Mouse (Mus musculus): ENCODE data around the gene Gm7544. TPM values are rescaled to one million over a fixed set of nuclear protein-coding genes. Genes with fewer than 3 reads are reported as not detected.
"Not testable (repeated sequence)": the region's sequence is repeated elsewhere in the genome, so short reads cannot be mapped to it uniquely, and the experiment has no call there.

The Gm7544 gene
- polyA plus RNA-seq (2016; fragmentation: Nextera tagmentation; extraction: Ambion mirVana), result not detected in 2 replicates

- H3K4me1 ChIP-seq (replicated peaks); H3K9me3 ChIP-seq; H3K4me3 ChIP-seq; H3K27me3 ChIP-seq (ENCODE audit: insufficient read depth, poor library complexity, severe bottlenecking); DNase-seq (ENCODE audit: low spot score); H3K36me3 ChIP-seq; H3K27ac ChIP-seq: not testable (repeated sequence)
These were observed at the start of gene Gm7544 for GRCm38 (mm10) chr1:82955913-82956312. Gene Gm7544, minus strand, starts transcription at chr1:82956013.

DNA sequence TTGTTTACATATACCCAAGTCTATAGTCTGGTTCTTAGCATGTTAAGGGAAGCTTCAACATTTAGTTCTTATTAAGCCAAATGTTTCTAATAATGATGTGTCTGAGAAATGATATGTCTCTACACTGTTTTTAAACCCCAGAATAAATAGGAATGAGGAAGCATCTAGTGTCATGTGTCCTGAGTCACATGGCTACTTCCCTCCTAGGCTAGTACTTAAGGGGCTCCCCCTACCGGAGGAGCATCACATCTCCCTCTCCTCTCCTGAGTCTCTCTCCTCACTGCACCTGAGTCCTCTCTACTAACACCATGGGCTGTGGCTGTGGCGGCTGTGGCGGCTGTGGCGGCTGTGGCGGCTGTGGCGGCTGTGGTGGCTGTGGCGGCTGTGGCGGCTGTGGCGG, 44.5 kb upstream of the Gm7544 start, which contains the start of gene Gm47959:
Gene Gm47959, plus strand, starts transcription at position 243 of the 400 bp plus-strand sequence.
- H3K27ac ChIP-seq; H3K9me3 ChIP-seq; DNase-seq (ENCODE audit: low spot score); H3K27me3 ChIP-seq (ENCODE audit: insufficient read depth, poor library complexity, severe bottlenecking); H3K4me3 ChIP-seq; H3K4me1 ChIP-seq (replicated peaks); H3K36me3 ChIP-seq: not testable (repeated sequence)
- 98% methylated on average over 9 of the region's 9 CpGs for WGBS

DNA sequence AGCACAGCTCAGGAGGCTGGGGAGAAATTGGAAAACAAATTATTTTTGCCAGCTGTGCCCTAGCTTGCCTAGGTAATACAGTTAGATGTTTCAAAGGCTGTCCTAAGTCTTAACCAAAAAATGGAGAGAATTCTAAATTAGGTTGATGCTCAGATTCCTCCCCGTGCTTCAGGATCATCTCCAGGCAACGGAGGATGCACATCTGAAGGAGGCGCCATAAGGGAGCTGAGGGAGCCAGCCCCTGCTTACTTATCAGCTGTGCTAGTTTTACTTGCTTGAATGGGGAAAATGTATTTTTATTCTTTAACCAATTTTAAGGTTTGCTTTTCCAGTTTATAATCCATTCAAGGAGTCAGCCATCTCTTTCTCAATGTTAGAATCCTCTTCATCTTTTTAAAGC, 38.1 kb upstream of the Gm7544 start:
- Histone ChIP-seq H3K36me3 (no peaks in the 10 kb centered on the region), H3K4me3 (no peak overlapping the region), H3K9me3 (no peaks in the 10 kb centered on the region), H3K4me1 (replicated peaks) (no peaks in the 10 kb centered on the region), H3K27me3 (ENCODE audit: insufficient read depth, poor library complexity, severe bottlenecking) (no peaks in the 10 kb centered on the region), H3K27ac (no peak overlapping the region)
- 83% methylated on average over 3 of the region's 3 CpGs for WGBS
- no peak for DNase-seq (ENCODE audit: low spot score)

DNA sequence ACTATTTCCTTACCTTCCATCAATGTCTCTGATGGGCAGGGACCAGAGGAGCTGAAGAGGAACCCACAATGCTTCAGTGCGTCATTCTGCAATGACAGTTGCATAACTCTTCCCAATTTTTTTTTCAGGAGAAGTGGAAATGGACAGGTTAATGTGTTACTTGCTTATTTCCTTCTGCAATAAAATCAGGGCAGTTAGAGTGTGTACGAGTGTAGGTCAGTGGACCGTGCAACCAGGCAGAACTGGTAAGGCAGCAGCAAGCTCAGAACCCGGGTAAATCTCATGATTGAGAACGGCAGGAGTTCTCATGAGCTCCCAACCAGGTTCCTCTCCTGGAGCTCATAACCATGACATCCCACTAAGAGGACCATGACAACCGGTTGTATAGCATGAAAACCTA, 36.3 kb upstream of the Gm7544 start:
- Histone ChIP-seq H3K27me3 (ENCODE audit: insufficient read depth, poor library complexity, severe bottlenecking) (no peaks in the 10 kb centered on the region), H3K27ac (no peak overlapping the region), H3K9me3 (no peaks in the 10 kb centered on the region), H3K4me1 (replicated peaks) (no peaks in the 10 kb centered on the region), H3K36me3 (no peaks in the 10 kb centered on the region), H3K4me3 (no peak overlapping the region)
- no peak for DNase-seq (ENCODE audit: low spot score)
- WGBS, result 90% methylated on average over 6 of the region's 6 CpGs

- H3K27ac ChIP-seq, result no peak overlapping the region
These were observed 35.8 kb upstream of the Gm7544 start for GRCm38 (mm10) chr1:82991596-82991995.

DNA sequence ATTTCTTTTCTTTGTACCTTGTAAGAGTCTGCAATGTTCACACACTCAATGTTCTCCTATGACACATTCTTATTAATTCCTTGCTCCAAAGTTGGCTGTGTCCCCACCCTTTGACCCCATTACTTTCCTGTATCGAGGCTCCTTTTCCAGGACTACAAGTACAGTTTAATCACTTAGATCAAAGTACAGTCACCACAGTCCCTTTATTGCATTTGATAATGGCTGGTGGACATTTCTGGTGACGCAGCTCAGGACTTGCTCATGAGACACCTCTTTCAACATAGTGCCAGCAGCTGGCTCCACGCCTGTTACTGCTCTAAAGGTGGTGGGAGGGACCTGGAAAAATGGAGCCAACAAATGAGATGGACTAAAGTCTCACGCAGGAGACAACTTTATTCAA, 35.2 kb upstream of the Gm7544 start:
- WGBS, result 82% methylated on average over 4 of the region's 4 CpGs
- Histone ChIP-seq H3K4me3 (no peak overlapping the region), H3K27ac (no peak overlapping the region), H3K4me1 (replicated peaks) (no peaks in the 10 kb centered on the region), H3K9me3 (no peaks in the 10 kb centered on the region), H3K27me3 (ENCODE audit: insufficient read depth, poor library complexity, severe bottlenecking) (no peaks in the 10 kb centered on the region), H3K36me3 (no peaks in the 10 kb centered on the region)
- DNase-seq (ENCODE audit: low spot score), result no peak

More at GRCm38 (mm10) chr1:82991596-82991995, 35.8 kb upstream of the Gm7544 start:
- Histone ChIP-seq H3K4me1 (replicated peaks) (no peaks in the 10 kb centered on the region), H3K9me3 (no peaks in the 10 kb centered on the region), H3K27me3 (ENCODE audit: insufficient read depth, poor library complexity, severe bottlenecking) (no peaks in the 10 kb centered on the region), H3K4me3 (no peak overlapping the region), H3K36me3 (no peaks in the 10 kb centered on the region)
- no peak for DNase-seq (ENCODE audit: low spot score)
- WGBS, result 90% methylated on average over 3 of the region's 3 CpGs

DNA sequence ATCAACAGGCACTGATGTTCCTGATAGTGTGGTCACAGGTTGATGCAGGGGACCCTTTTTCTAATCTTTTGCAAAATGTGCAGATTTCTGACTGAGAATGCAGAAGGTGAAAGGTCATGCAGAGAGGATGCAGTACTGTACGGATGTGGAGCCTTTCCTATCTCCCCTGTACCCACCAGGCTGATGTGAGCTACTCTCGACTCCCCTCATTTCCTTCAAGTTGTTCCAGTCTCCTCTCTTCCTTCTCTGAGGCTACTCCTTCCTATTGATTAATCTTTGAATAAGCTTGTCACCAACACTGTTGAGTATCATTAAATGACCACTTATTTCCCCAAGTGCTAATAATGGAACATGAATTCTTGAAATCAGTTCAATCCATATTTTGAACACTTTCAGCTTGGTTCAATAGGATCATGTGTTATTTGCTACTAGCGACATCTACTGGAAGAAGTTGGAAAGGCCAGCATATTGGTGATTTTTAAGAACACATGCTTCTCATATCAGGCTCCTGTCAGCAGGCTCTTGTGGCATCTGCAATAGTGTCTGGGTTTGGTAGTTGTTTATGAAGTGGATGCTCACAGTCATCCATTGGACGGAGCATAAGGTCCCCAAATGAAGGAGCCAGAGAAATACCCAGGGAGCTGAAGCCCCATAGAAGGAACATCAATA, 31.9 kb upstream of the Gm7544 start:
- Histone ChIP-seq H3K9me3 (peaks cover 7% of the 10 kb centered on the region; the same call in 1 of the 2 replicates), H3K4me1 (replicated peaks) (no peaks in the 10 kb centered on the region), H3K27ac (no peak overlapping the region), H3K4me3 (no peak overlapping the region), H3K27me3 (ENCODE audit: insufficient read depth, poor library complexity, severe bottlenecking) (no peaks in the 10 kb centered on the region), H3K36me3 (no peaks in the 10 kb centered on the region)
- DNase-seq (ENCODE audit: low spot score), result no peak
- WGBS, result 42% methylated on average over 4 of the region's 4 CpGs

DNA sequence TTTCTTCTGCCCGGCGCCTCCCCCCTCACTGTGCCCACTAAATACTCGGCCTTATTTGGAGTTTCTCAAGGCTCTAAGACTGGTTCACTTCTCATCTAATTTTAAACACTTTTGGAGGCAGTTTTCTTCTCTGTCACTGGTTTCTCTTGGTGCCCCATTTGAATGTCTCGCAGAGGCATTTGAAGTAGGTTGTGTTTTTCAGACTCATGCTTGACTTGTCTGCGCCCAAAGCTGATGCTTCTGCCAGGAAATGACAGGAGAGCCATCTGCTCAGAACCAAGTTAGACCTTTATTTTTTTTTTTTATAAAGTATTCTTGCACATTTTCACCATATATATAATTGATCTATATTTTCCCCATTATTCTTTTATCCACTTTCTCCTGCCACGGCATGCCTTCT, 30.9 kb upstream of the Gm7544 start:
- no peaks in the 10 kb centered on the region for H3K36me3 ChIP-seq
- no peak for DNase-seq (ENCODE audit: low spot score)
- no peak overlapping the region for H3K4me3 ChIP-seq
- peaks cover 7% of the 10 kb centered on the region; the same call in 1 of the 2 replicates for H3K9me3 ChIP-seq
- no peak overlapping the region for H3K27ac ChIP-seq
- H3K4me1 ChIP-seq (replicated peaks), result no peaks in the 10 kb centered on the region
- no peaks in the 10 kb centered on the region for H3K27me3 ChIP-seq (ENCODE audit: insufficient read depth, poor library complexity, severe bottlenecking)
- 92% methylated on average over 6 of the region's 6 CpGs for WGBS

- Histone ChIP-seq H3K4me3 (no peak overlapping the region), H3K4me1 (replicated peaks) (no peaks in the 10 kb centered on the region), H3K27me3 (ENCODE audit: insufficient read depth, poor library complexity, severe bottlenecking) (no peaks in the 10 kb centered on the region), H3K9me3 (no peaks in the 10 kb centered on the region), H3K36me3 (no peaks in the 10 kb centered on the region), H3K27ac (no peak overlapping the region)
- no peak for DNase-seq (ENCODE audit: low spot score)
These were observed 22.0 kb upstream of the Gm7544 start for GRCm38 (mm10) chr1:82977840-82978239.

- WGBS, result 84% methylated on average over 5 of the region's 5 CpGs
- Histone ChIP-seq H3K36me3 (no peaks in the 10 kb centered on the region), H3K9me3 (no peaks in the 10 kb centered on the region), H3K27ac (no peak overlapping the region), H3K4me1 (replicated peaks) (no peaks in the 10 kb centered on the region; the same call in 1 of the 2 replicates), H3K27me3 (ENCODE audit: insufficient read depth, poor library complexity, severe bottlenecking) (no peaks in the 10 kb centered on the region), H3K4me3 (no peak overlapping the region)
- DNase-seq (ENCODE audit: low spot score), result no peak
These were observed 19.9 kb upstream of the Gm7544 start for GRCm38 (mm10) chr1:82975750-82976149.

- H3K4me1 ChIP-seq (replicated peaks), result no peaks in the 10 kb centered on the region; the same call in 1 of the 2 replicates
- no peak overlapping the region for H3K27ac ChIP-seq
- H3K4me3 ChIP-seq, result no peak overlapping the region
- WGBS, result 89% methylated on average over 9 of the region's 9 CpGs
- no peaks in the 10 kb centered on the region for H3K9me3 ChIP-seq
- no peaks in the 10 kb centered on the region for H3K27me3 ChIP-seq (ENCODE audit: insufficient read depth, poor library complexity, severe bottlenecking)
- no peak for DNase-seq (ENCODE audit: low spot score)
- no peaks in the 10 kb centered on the region for H3K36me3 ChIP-seq
These were observed 18.5 kb upstream of the Gm7544 start for GRCm38 (mm10) chr1:82974342-82974741.

DNA sequence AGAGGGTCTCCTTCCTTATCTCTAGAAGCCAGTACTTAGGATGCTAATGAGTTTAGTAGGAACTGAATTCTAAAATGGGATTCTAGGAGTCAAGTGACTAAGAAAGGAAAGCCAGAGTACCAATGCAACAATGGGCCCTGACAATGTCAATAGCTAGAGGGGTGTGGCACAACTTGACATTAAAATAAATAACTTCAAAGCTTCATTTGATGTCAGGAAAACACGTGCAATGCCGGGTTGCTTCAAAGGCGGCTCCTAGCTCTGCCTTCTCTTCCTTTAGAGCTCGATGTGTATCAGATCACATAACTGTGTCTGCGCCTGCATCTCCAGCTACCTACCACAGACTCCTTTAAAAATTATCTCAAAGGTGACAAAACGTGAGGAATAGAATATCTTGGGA, 18.1 kb upstream of the Gm7544 start:
- WGBS, result 81% methylated on average over 6 of the region's 6 CpGs
- no peaks in the 10 kb centered on the region for H3K27me3 ChIP-seq (ENCODE audit: insufficient read depth, poor library complexity, severe bottlenecking)
- no peak for DNase-seq (ENCODE audit: low spot score)
- H3K9me3 ChIP-seq, result no peaks in the 10 kb centered on the region
- no peaks in the 10 kb centered on the region; the same call in 1 of the 2 replicates for H3K4me1 ChIP-seq (replicated peaks)
- no peaks in the 10 kb centered on the region for H3K36me3 ChIP-seq
- no peak overlapping the region for H3K4me3 ChIP-seq
- H3K27ac ChIP-seq, result no peak overlapping the region

DNA sequence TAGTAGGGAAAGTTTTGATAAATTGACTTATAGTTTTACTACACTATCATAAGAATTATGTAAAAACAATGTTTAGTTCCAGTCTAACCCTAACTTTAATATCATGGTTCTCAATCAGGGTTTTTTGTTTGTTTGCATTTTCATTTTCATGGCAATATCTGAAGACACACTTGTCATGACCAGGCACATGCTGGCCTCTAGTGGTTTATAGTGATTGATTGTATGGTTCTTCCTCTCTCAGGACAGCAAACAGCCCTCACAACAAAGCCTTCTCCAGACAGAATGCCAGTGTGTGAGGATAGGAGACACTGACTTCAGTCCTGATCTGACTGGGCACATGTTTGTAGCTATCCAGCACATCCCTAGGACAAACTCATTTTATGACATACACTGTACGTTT, 17.4 kb upstream of the Gm7544 start:
- WGBS, result 94% methylated on average over 1 of the region's 1 CpGs
- Histone ChIP-seq H3K27me3 (ENCODE audit: insufficient read depth, poor library complexity, severe bottlenecking) (no peaks in the 10 kb centered on the region), H3K4me3 (no peak overlapping the region), H3K36me3 (no peaks in the 10 kb centered on the region), H3K4me1 (replicated peaks) (no peaks in the 10 kb centered on the region; the same call in 1 of the 2 replicates), H3K27ac (no peak overlapping the region), H3K9me3 (no peaks in the 10 kb centered on the region)
- no peak for DNase-seq (ENCODE audit: low spot score)

- Histone ChIP-seq H3K36me3 (no peaks in the 10 kb centered on the region), H3K4me1 (replicated peaks) (no peaks in the 10 kb centered on the region; the same call in 1 of the 2 replicates), H3K4me3 (no peak overlapping the region), H3K9me3 (no peaks in the 10 kb centered on the region), H3K27me3 (ENCODE audit: insufficient read depth, poor library complexity, severe bottlenecking) (no peaks in the 10 kb centered on the region), H3K27ac (no peak overlapping the region)
- no peak for DNase-seq (ENCODE audit: low spot score)
- WGBS, result 66% methylated on average over 4 of the region's 4 CpGs
These were observed 16.2 kb upstream of the Gm7544 start for GRCm38 (mm10) chr1:82972046-82972445.
